Mouse (Mus musculus) c-Kit-positive CD71-positive TER-119-positive erythroid progenitor cells, embryonic 14.5 days (primary cell): ENCODE data around the gene Foxl1.
"Not testable (repeated sequence)": the region's sequence is repeated elsewhere in the genome, so short reads cannot be mapped to it uniquely, and the experiment has no call there.

ENCODE experiments used
- DNase-seq: peaks from one replicate; pipeline ENCODE4 v3.0.0-alpha.2; 2013; ENCODE audit warnings: low spot score

The Foxl1 gene

GRCm38 (mm10) chr8:121125311-121125876 lies 2.3 kb upstream of the Foxl1 start:
- no peak for DNase-seq

- DNase-seq: no peak
Measured at GRCm38 (mm10) chr8:121126191-121126590, 1.5 kb upstream of the Foxl1 start.

- DNase-seq: no peak
Measured at GRCm38 (mm10) chr8:121126694-121127093, 1.0 kb upstream of the Foxl1 start.

- no peak for DNase-seq
Measured at GRCm38 (mm10) chr8:121127291-121127701, 444 bp upstream of the Foxl1 start.

GRCm38 (mm10) chr8:121128531-121129264 lies 958 bp downstream of the Foxl1 start:
- no peak for DNase-seq

GRCm38 (mm10) chr8:121129265-121129940 lies 1.7 kb downstream of the Foxl1 start:
- DNase-seq: no peak

GRCm38 (mm10) chr8:121130522-121130921 lies 2.8 kb downstream of the Foxl1 start:
- DNase-seq: no peak

GRCm38 (mm10) chr8:121132961-121133513 lies 5.3 kb downstream of the Foxl1 start:
- DNase-seq: no peak

- DNase-seq: no peak
Measured at GRCm38 (mm10) chr8:121134102-121134501, 6.4 kb downstream of the Foxl1 start.

GRCm38 (mm10) chr8:121134512-121134911 lies 6.8 kb downstream of the Foxl1 start:
- DNase-seq: no peak

GRCm38 (mm10) chr8:121136856-121137255 lies 9.1 kb downstream of the Foxl1 start:
- no peak for DNase-seq

- DNase-seq: not testable (repeated sequence)
Measured at GRCm38 (mm10) chr8:121145457-121146134, 17.9 kb downstream of the Foxl1 start.

- no peak for DNase-seq
Measured at GRCm38 (mm10) chr8:121148573-121149083, 20.9 kb downstream of the Foxl1 start.

GRCm38 (mm10) chr8:121152394-121152793 lies 24.7 kb downstream of the Foxl1 start:
- no peak for DNase-seq

- no peak for DNase-seq
Measured at GRCm38 (mm10) chr8:121156990-121157491, 29.3 kb downstream of the Foxl1 start.

- no peak for DNase-seq
Measured at GRCm38 (mm10) chr8:121158812-121159211, 31.1 kb downstream of the Foxl1 start.

- DNase-seq: no peak
Measured at GRCm38 (mm10) chr8:121161437-121161836, 33.7 kb downstream of the Foxl1 start.

- no peak for DNase-seq
Measured at GRCm38 (mm10) chr8:121162413-121162812, 34.7 kb downstream of the Foxl1 start.

- DNase-seq: no peak
Measured at GRCm38 (mm10) chr8:121162906-121163695, 35.4 kb downstream of the Foxl1 start.

- DNase-seq: no peak
Measured at GRCm38 (mm10) chr8:121164017-121164469, 36.3 kb downstream of the Foxl1 start.

- no peak for DNase-seq
Measured at GRCm38 (mm10) chr8:121168033-121168432, 40.3 kb downstream of the Foxl1 start.
